Mouse (Mus musculus) olfactory bulb, adult 2 months (tissue): ENCODE results near the gene Atp13a1.

ENCODE experiments used
- CTCF ChIP-seq: fragments of 200-500 bp; IDR thresholded peaks from 2 replicates; pipeline ENCODE4 v1.5.1; 2012; ENCODE audit warnings: low read depth, mild to moderate bottlenecking, low read length, moderate library complexity; ENCODE audit not compliant: insufficient read depth
- POLR2A ChIP-seq: fragments of 200-500 bp; IDR thresholded peaks from 2 replicates; pipeline ENCODE4 v1.6.1; 2012; ENCODE audit warnings: mild to moderate bottlenecking, low read depth, low read length, moderate library complexity; ENCODE audit not compliant: insufficient read depth

GRCm38 (mm10) chr8:69799946-69800345, 9.0 kb downstream of the Atp13a1 start:
- TF ChIP-seq CTCF (no peak), POLR2A (no peak)
